Mouse (Mus musculus) midbrain, postnatal 0 days (tissue): ENCODE data around the gene Trappc13. TPM values are rescaled to one million over a fixed set of nuclear protein-coding genes. Genes with fewer than 3 reads are reported as not detected.
A peak's percentile ranks its signal among the peaks of the same experiment; 100 is the strongest.

ENCODE experiments used
- ATAC-seq: fragments of 200-750 bp; cut with Nextera tagmentation; 2 replicates; pipeline ENCODE4 v1.8.0; 2017; ENCODE audit warnings: moderate number of reproducible peaks, mild to moderate bottlenecking, moderate TSS enrichment, moderate library complexity; ENCODE audit not compliant: low FRiP score
- DNase-seq: peaks from one replicate; pipeline ENCODE4 v3.0.0-alpha.2; 2015; ENCODE audit warnings: low spot score
- H3K27ac ChIP-seq: fragments of 300-500 bp; sonication (generic); 2 replicates; pipeline ENCODE4 v1.5.1; 2014; ENCODE audit warnings: low read depth, mild to moderate bottlenecking, low read length, mixed read lengths
- H3K27me3 ChIP-seq: fragments of 300-500 bp; sonication (generic); 2 replicates; pipeline ENCODE4 v1.6.1; 2014; ENCODE audit warnings: low read length, control low read depth, mixed read lengths; ENCODE audit not compliant: insufficient read depth
- H3K36me3 ChIP-seq: fragments of 300-500 bp; sonication (generic); 2 replicates; pipeline ENCODE4 v1.6.1; 2014; ENCODE audit warnings: low read length, control low read depth, mixed read lengths; ENCODE audit not compliant: insufficient read depth
- H3K4me1 ChIP-seq: fragments of 300-500 bp; sonication (generic); 2 replicates; pipeline ENCODE4 v1.6.1; 2014; ENCODE audit warnings: mild to moderate bottlenecking, control low read depth, antibody characterized with exemption, low read length, mixed read lengths; ENCODE audit not compliant: insufficient read depth
- H3K4me2 ChIP-seq: fragments of 300-500 bp; sonication (generic); 2 replicates; pipeline ENCODE4 v1.6.1; 2014; ENCODE audit warnings: low read depth, mild to moderate bottlenecking, low read length, mixed read lengths; ENCODE audit not compliant: poor library complexity, severe bottlenecking
- H3K4me3 ChIP-seq: fragments of 300-500 bp; sonication (generic); 2 replicates; pipeline ENCODE4 v1.5.1; 2014; ENCODE audit warnings: low read depth, mild to moderate bottlenecking, low read length, moderate library complexity
- H3K9ac ChIP-seq: fragments of 300-500 bp; sonication (generic); replicated peaks from 2 replicates; pipeline ENCODE4 v1.6.1; 2014; ENCODE audit warnings: mild to moderate bottlenecking, low read length, moderate library complexity, mixed read lengths; ENCODE audit not compliant: poor library complexity, severe bottlenecking
- H3K9me3 ChIP-seq: fragments of 300-500 bp; sonication (generic); 2 replicates; pipeline ENCODE4 v1.6.1; 2016; ENCODE audit warnings: low read length, control low read depth
- CTCF ChIP-seq: IDR thresholded peaks from 2 replicates; pipeline ENCODE4 v1.5.1; 2016; ENCODE audit warnings: antibody characterized with exemption, mild to moderate bottlenecking
- WGBS: fragments of 180-500 bp; shearing (Covaris S2); extraction: QIAGEN DNeasy Blood & Tissue Kit; methylation state at CpG from one replicate; pipeline ENCODE4 v1.1.7; 2014; 5-methylcytosine and 5-hydroxymethylcytosine counted together
- polyA plus RNA-seq: library from polyadenylated mRNA; unstranded; fragments of >200 nt; fragmentation: Nextera tagmentation; extraction: Ambion mirVana; gene quantifications from 2 replicates; pipeline ENCODE4 v1.2.1, GENCODE M21; 2015
- total RNA-seq: library from RNA; depleted of rRNA; stranded (reverse); fragments of >200 nt; gene quantifications from 2 replicates; pipeline ENCODE4 v1.2.3, GENCODE M21; 2014

Trappc13 gene
- total and polyA plus RNA-seq, 2 experiments from 2014 or later: 35.1 to 46.2 TPM

DNA sequence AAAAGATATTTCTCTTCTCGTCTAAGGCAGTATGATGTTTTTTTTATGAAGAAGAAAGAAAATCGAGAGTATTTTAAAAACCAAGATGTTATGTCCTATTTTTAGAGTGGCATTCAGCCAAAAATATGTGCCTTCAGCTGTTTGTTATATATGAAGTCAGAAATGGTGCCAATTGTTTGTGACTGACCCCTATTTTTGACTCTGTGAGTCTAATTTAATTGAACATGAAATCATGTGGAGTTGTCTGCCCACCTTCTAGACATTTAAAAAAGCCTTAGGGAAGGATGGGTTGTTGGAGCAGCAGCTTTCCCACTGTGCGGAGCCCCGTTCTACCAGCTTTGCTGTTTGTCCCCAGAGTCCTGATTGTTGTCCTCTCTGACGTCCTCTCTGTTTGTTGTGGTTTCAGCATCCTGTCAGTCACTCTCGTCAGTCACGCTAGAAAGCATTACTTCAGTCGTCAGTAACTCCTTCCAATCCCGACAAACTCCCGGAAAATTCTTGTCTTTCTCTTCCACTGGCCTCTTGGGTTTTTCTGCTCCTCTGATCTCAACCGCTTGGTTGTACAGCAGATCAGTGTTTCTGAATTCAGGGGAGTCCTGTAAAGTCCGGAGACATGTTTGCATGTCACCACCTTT is 65.9 kb downstream of the Trappc13 start:
- no peak overlapping the region for H3K27ac ChIP-seq
- H3K9ac ChIP-seq: no peak overlapping the region
- H3K4me2 ChIP-seq: peak overlapping the region; percentile 40
- H3K4me3 ChIP-seq: 0 out of 2 replicates have a peak overlapping the region, but pooled peaks have one; percentile 7
- no peaks in the 10 kb centered on the region for H3K9me3 ChIP-seq
- H3K36me3 ChIP-seq: peaks cover 14% of the 10 kb centered on the region; the same call in 1 of the 2 replicates
- DNase-seq (peak; percentile 15), ATAC-seq (no peak)
- TF ChIP-seq CTCF: no peak
- peaks cover 9% of the 10 kb centered on the region; the same call in 1 of the 2 replicates for H3K4me1 ChIP-seq
- H3K27me3 ChIP-seq: no peaks in the 10 kb centered on the region
- WGBS: 19% methylated on average over 12 of the region's 12 CpGs

DNA sequence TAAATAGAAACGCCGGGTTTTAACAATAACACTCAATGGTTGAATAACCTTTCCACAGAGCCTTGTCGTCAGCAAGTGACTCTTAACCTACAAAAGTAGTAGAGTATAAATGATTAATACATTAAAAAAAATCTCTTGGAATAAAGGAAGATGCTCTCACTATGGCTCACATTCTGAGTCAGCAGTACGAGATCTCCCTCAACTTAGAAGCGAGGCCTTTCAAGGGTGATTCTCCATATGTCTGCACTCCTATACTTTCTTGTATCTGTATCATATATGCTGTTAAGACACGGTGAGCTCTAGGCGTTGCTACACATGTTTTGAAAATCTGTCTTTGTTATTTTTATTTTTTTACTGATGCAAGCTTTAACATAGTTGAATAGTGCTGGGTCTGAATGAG is 67.7 kb downstream of the Trappc13 start:
- WGBS: 19% methylated on average over 7 of the region's 7 CpGs
- Histone ChIP-seq H3K9ac (peak overlapping the region; percentile 97; the same call in 1 of the 2 replicates), H3K4me3 (peak overlapping the region; percentile 88), H3K4me2 (peak overlapping the region; percentile 86), H3K9me3 (no peaks in the 10 kb centered on the region), H3K27ac (peak overlapping the region; percentile 93), H3K27me3 (no peaks in the 10 kb centered on the region), H3K4me1 (peaks cover 9% of the 10 kb centered on the region; the same call in 1 of the 2 replicates), H3K36me3 (peaks cover 7% of the 10 kb centered on the region; the same call in 1 of the 2 replicates)
- ATAC-seq (no peak), DNase-seq (no peak)
- no peak for TF ChIP-seq CTCF

DNA sequence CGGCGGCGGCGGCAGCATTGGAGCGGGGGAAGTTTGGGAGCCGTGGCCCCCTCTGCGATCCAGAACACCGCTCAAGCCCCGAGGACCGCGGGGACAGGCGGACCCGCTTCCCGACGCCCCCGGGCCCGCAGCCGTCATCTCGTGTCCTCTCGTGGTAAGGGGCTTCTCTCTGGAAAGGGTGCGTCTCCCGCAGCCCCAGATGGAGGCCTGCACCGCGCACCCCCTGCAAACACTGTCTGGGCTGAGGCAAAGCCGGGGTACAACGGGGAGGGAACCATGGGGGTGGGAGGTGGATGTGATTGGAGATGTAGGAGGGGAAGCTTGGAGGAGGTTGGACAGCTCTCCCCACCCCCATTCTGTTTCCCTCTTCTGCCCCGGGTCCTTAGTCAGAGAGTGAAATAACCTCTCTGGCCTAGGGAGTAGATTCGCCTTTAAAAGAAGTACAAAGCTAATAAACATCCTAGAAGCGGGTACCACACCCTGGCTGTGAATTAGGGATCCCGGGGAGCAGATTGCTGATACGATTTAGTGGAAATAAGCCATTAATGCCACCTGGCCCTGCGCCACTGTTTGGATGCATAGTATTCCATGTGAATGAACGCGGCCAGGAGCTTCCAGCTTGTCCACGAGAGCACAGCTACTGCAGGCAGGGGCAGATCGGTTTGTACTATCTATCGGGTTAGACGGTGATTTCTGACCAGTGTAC is 68.3 kb downstream of the Trappc13 start:
- no peaks in the 10 kb centered on the region for H3K27me3 ChIP-seq
- H3K4me3 ChIP-seq: peak overlapping the region; percentile 88
- H3K27ac ChIP-seq: peak overlapping the region; percentile 93
- peaks cover 9% of the 10 kb centered on the region; the same call in 1 of the 2 replicates for H3K4me1 ChIP-seq
- peak overlapping the region; percentile 86 for H3K4me2 ChIP-seq
- no peak for TF ChIP-seq CTCF
- 0 out of 2 replicates have a peak, but pooled peaks cover 2% of the 10 kb centered on the region for H3K36me3 ChIP-seq
- no peaks in the 10 kb centered on the region for H3K9me3 ChIP-seq
- ATAC-seq: peak; percentile 86
- WGBS: under 1% methylated on average over 36 of the region's 38 CpGs
- DNase-seq: peak; percentile 74
- peak overlapping the region; percentile 97 for H3K9ac ChIP-seq

DNA sequence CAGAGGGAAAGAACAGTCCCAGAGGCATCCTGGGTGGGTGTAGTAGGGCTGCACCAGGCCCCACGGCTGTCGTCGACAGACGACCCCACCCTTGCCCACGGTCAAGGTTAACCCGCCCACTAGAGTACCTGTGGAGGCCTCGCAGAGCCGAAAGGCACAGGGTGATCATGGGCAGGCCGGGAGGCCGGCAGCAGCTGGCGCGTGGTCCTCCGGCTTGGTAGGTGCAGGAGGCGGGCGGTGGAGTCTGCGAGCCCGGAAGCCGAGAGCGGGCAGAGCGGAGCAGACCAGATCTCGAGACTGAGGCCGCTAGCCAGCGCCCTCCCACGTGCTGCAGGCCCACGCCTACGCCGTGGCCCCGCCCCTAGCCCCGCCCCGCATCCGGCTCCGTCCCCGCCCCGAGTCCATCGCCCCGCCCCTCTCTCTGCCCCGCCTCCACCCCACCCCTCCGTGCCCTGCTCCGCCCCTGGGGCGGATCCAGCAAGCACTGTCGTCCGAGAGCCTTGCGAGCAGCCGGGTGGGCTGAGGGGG is 68.9 kb downstream of the Trappc13 start, which contains the start of the genes Nln and Sgtb:
Nln (minus strand) TSS at position 327 of the 528 bp plus-strand sequence.
Sgtb (plus strand) TSS at position 454 of the 528 bp plus-strand sequence.
- H3K27ac ChIP-seq: peak within 1 kb of the TSS; percentile 93
- peak; percentile 94 for ATAC-seq
- H3K9me3 ChIP-seq: 0 out of 2 replicates have a peak, but pooled peaks cover 3% of the 10 kb centered on the region
- H3K27me3 ChIP-seq: no peaks in the 10 kb centered on the region
- WGBS: 2% methylated on average over 32 of the region's 44 CpGs
- H3K36me3 ChIP-seq: no peaks in the 10 kb centered on the region
- DNase-seq: peak; percentile 93
- peak within 1 kb of the TSS; percentile 97 for H3K9ac ChIP-seq
- H3K4me2 ChIP-seq: peak within 1 kb of the TSS; percentile 86
- H3K4me1 ChIP-seq: peaks cover 9% of the 10 kb centered on the region; the same call in 1 of the 2 replicates
- peak within 1 kb of the TSS; percentile 88 for H3K4me3 ChIP-seq
- TF ChIP-seq CTCF: no peak

DNA sequence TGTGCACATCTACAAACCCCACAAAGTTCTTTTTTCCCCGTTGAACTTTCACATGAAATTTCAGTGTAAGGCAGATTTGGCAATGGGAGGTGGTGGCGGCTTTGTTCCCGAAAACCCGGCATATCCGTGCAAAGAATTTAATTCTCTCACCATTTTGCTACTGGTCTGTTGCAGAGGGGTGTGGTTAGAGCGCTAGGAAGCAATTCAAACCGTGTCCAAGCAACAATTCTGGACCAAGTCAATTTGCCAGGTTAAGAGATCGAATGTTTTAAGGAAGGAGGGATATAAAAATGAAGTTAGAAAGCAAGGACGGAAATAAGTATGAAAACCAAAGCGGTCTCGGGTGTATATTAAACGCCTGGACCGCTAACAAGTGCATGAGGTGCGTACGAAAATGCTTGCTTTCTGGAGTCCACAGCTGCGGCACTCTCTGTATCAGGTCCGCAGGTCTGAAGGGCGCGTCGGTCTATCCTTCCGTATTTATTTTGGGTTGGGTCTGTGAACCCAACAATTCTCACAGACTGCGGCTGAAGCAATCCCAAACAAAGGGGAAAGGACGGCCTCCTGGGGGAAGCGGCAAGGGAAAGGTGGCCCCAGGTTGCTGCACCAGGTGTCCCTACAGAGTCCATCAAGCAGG is 69.5 kb downstream of the Trappc13 start:
- Histone ChIP-seq H3K36me3 (no peaks in the 10 kb centered on the region), H3K4me3 (peak overlapping the region; percentile 88), H3K27me3 (no peaks in the 10 kb centered on the region), H3K4me1 (peaks cover 9% of the 10 kb centered on the region; the same call in 1 of the 2 replicates), H3K4me2 (peak overlapping the region; percentile 86), H3K9me3 (0 out of 2 replicates have a peak, but pooled peaks cover 3% of the 10 kb centered on the region), H3K27ac (peak overlapping the region; percentile 93), H3K9ac (peak overlapping the region; percentile 97)
- WGBS: under 1% methylated on average over 24 of the region's 24 CpGs
- no peak for TF ChIP-seq CTCF
- ATAC-seq (peak; percentile 12; the same call in 1 of the 2 replicates), DNase-seq (peak; percentile 46)
